In the genomic region with DNA sequence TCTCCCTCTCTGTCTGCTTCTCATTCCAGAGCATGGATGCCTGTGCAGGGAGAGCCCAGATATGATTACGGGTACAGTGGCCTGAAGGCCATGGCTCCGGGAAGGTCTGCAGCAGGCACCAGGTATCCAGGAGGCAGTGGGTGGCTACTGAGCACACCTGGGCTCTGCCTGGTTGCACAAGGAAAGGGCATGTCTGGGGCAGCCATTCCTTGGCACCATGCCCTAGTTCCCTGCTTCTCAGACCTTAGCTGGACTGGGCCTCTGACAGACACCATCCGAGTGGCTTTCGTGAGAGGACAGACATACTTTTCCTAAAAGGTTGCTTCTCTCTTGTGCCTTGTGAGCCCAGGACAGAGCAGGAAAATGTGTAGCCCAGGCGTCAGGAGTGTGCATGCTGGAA, we compare ENCODE assay signal across 16 mouse cellular contexts. TPM values are rescaled to one million over a fixed set of nuclear protein-coding genes. Genes with fewer than 3 reads are reported as not detected.
DNase-seq lines count a peak whose midpoint lies in the region; ATAC-seq and TF ChIP-seq lines count a peak whose summit lies in the region.
"Had no signal": no experiment of that assay in that cellular context is flagged by ENCODE, and none has a peak within 500 bp of the region (broad histone marks: within the 10 kb centered on the region; RNA-seq: fewer than 3 reads in every experiment).

No protein-coding gene starts in this region.

- no peak for TF ChIP-seq EP300 in stomach, postnatal 0 days (optimal IDR thresholded peaks at IDR 0.05)

- no peak overlapping the region for H3K4me3 ChIP-seq in limb, embryonic 11.5 days (ENCODE audit: low read depth, low read length)
- H3K4me3 ChIP-seq in limb, embryonic 10.5 days: no peak overlapping the region
- H3K4me3 ChIP-seq in stomach, postnatal 0 days (ENCODE audit: low read depth, low read length): no peak overlapping the region
- H3K4me3 ChIP-seq: erythroblast, embryonic 14.5 days; heart, embryonic 15.5 days; neural tube, embryonic 15.5 days had no signal

- DNase-seq in limb, embryonic 11.5 days (ENCODE audit: low spot score): no peak
- DNase-seq in limb, embryonic 10.5 days (ENCODE audit: low spot score): no peak
- peak; percentile 18 to 43 for DNase-seq in urinary bladder, postnatal 36 days (ENCODE audit: low spot score in 2 of 2)
- DNase-seq in urinary bladder, postnatal 4 days (ENCODE audit: low spot score in 2 of 2): no peak
- peak; percentile 81 to 86 for DNase-seq in kidney, postnatal 36 days
- DNase-seq in stomach, postnatal 0 days (ENCODE audit: low spot score): peak; percentile 63
- no peak for DNase-seq in B cell, adult 2 months
- no peak for DNase-seq in left cerebral cortex, adult 11 months (ENCODE audit: low spot score)
- DNase-seq: cerebellum, adult 2 months; liver; right cerebral cortex, postnatal 25 days had no signal

- H3K4me2 ChIP-seq in limb, embryonic 11.5 days (ENCODE audit: low read depth, severe bottlenecking): no peak overlapping the region
- no peak overlapping the region for H3K4me2 ChIP-seq in stomach, postnatal 0 days (replicated peaks; ENCODE audit: low read depth)
- H3K4me2 ChIP-seq: heart, embryonic 15.5 days; neural tube, embryonic 15.5 days had no signal

- no peaks in the 10 kb centered on the region for H3K9me3 ChIP-seq in limb, embryonic 11.5 days (ENCODE audit: control insufficient read depth, low read length)
- no peaks in the 10 kb centered on the region for H3K9me3 ChIP-seq in limb, embryonic 10.5 days (replicated peaks)
- no peaks in the 10 kb centered on the region for H3K9me3 ChIP-seq in stomach, postnatal 0 days (ENCODE audit: control insufficient read depth, low read length)
- H3K9me3 ChIP-seq: heart, embryonic 15.5 days; neural tube, embryonic 15.5 days had no signal

- peaks cover 8% of the 10 kb centered on the region; the same call in 1 of the 2 replicates for H3K4me1 ChIP-seq in limb, embryonic 11.5 days (ENCODE audit: control insufficient read depth, insufficient read depth, low read length)
- peaks cover 50% of the 10 kb centered on the region for H3K4me1 ChIP-seq in limb, embryonic 10.5 days
- peaks cover 2% of the 10 kb centered on the region; the same call in 1 of the 2 replicates for H3K4me1 ChIP-seq in stomach, postnatal 0 days (replicated peaks; ENCODE audit: control insufficient read depth, insufficient read depth)

- 0 out of 2 replicates have a peak overlapping the region, but pooled peaks have one; percentile 9 for H3K9ac ChIP-seq in limb, embryonic 11.5 days (ENCODE audit: low read length)
- H3K9ac ChIP-seq in stomach, postnatal 0 days (ENCODE audit: low read length): no peak overlapping the region
- H3K9ac ChIP-seq: heart, embryonic 15.5 days; neural tube, embryonic 15.5 days had no signal

- 86% methylated on average over 5 of the region's 5 CpGs for WGBS in limb, embryonic 11.5 days
- WGBS in limb, embryonic 10.5 days: 94% methylated on average over 5 of the region's 5 CpGs
- 56% methylated on average over 5 of the region's 5 CpGs for WGBS in stomach, postnatal 0 days

- no peaks in the 10 kb centered on the region for H3K36me3 ChIP-seq in limb, embryonic 11.5 days (ENCODE audit: control insufficient read depth, insufficient read depth, low read length)
- H3K36me3 ChIP-seq in limb, embryonic 10.5 days: 0 out of 2 replicates have a peak, but pooled peaks cover 4% of the 10 kb centered on the region
- no peaks in the 10 kb centered on the region for H3K36me3 ChIP-seq in stomach, postnatal 0 days (ENCODE audit: control insufficient read depth, insufficient read depth, low read length)
- H3K36me3 ChIP-seq: heart, embryonic 15.5 days; neural tube, embryonic 15.5 days had no signal

- no peak overlapping the region for H3K27ac ChIP-seq in limb, embryonic 11.5 days (replicated peaks; ENCODE audit: low read depth, low read length)
- H3K27ac ChIP-seq in limb, embryonic 10.5 days: no peak overlapping the region
- H3K27ac ChIP-seq in stomach, postnatal 0 days (replicated peaks): no peak overlapping the region
- H3K27ac ChIP-seq: heart, embryonic 15.5 days; neural tube, embryonic 15.5 days had no signal

- no peak for ATAC-seq in limb, embryonic 11.5 days (ENCODE audit: insufficient number of reproducible peaks, low FRiP score, low TSS enrichment, low read depth)
- no peak for ATAC-seq in stomach, postnatal 0 days (ENCODE audit: low FRiP score, low TSS enrichment)
- ATAC-seq: activated CD4-positive, CD25-positive, alpha-beta regulatory T cell, adult 4 months; hindbrain, embryonic 16.5 days had no signal

- TF ChIP-seq CTCF in stomach, postnatal 0 days (IDR thresholded peaks at IDR 0.05; ENCODE audit: low read depth): no peak

- no peaks in the 10 kb centered on the region for H3K27me3 ChIP-seq in limb, embryonic 11.5 days (ENCODE audit: control insufficient read depth, insufficient read depth, low read length)
- 0 out of 2 replicates have a peak, but pooled peaks cover 9% of the 10 kb centered on the region for H3K27me3 ChIP-seq in limb, embryonic 10.5 days (ENCODE audit: low read depth, poor library complexity, severe bottlenecking)
- no peaks in the 10 kb centered on the region for H3K27me3 ChIP-seq in stomach, postnatal 0 days (ENCODE audit: control insufficient read depth, insufficient read depth, low read length)
- H3K27me3 ChIP-seq: heart, embryonic 15.5 days; neural tube, embryonic 15.5 days had no signal

RNA-seq across cellular contexts. Expression of gene Ptges2, which starts 3.6 kb away (rescaled TPM):
- polyA plus RNA-seq in limb, embryonic 11.5 days (2014; fragmentation: Nextera tagmentation; extraction: Ambion mirVana): 29.0 and 32.3 TPM in 2 replicates
- polyA plus RNA-seq in limb, embryonic 10.5 days (2016; fragmentation: Nextera tagmentation; extraction: Ambion mirVana): 32.7 and 37.0 TPM in 2 replicates
- 31.6 and 33.0 TPM in 2 replicates for polyA plus RNA-seq in stomach, postnatal 0 days (2015; fragmentation: Nextera tagmentation; extraction: Ambion mirVana)

RNA-seq across cellular contexts. Expression of gene Lcn2, which starts 4.0 kb away (rescaled TPM):
- 0.35 TPM in 1 of 2 replicates, not detected in the other for polyA plus RNA-seq in limb, embryonic 11.5 days (2014; fragmentation: Nextera tagmentation; extraction: Ambion mirVana)
- not detected in 2 replicates for polyA plus RNA-seq in limb, embryonic 10.5 days (2016; fragmentation: Nextera tagmentation; extraction: Ambion mirVana)
- 1.8 TPM in 2 replicates for polyA plus RNA-seq in stomach, postnatal 0 days (2015; fragmentation: Nextera tagmentation; extraction: Ambion mirVana)
- polyA plus RNA-seq: activated CD4-positive, CD25-positive, alpha-beta regulatory T cell, adult 4 months had no signal

RNA-seq across cellular contexts. Expression of gene 1110008P14Rik, which starts 10.3 kb away (rescaled TPM):
- polyA plus RNA-seq in limb, embryonic 11.5 days (2014; fragmentation: Nextera tagmentation; extraction: Ambion mirVana): 39.4 and 44.4 TPM in 2 replicates
- polyA plus RNA-seq in limb, embryonic 10.5 days (2016; fragmentation: Nextera tagmentation; extraction: Ambion mirVana): 36.3 and 37.0 TPM in 2 replicates
- polyA plus RNA-seq in stomach, postnatal 0 days (2015; fragmentation: Nextera tagmentation; extraction: Ambion mirVana): 85.0 and 90.1 TPM in 2 replicates

RNA-seq across cellular contexts. Expression of gene Dnm1, which starts 38.9 kb away (rescaled TPM):
- 36.1 and 39.9 TPM in 2 replicates for polyA plus RNA-seq in limb, embryonic 11.5 days (2014; fragmentation: Nextera tagmentation; extraction: Ambion mirVana)
- polyA plus RNA-seq in limb, embryonic 10.5 days (2016; fragmentation: Nextera tagmentation; extraction: Ambion mirVana): 27.1 and 33.6 TPM in 2 replicates
- polyA plus RNA-seq in stomach, postnatal 0 days (2015; fragmentation: Nextera tagmentation; extraction: Ambion mirVana): 5.6 and 6.2 TPM in 2 replicates
- polyA plus RNA-seq: activated CD4-positive, CD25-positive, alpha-beta regulatory T cell, adult 4 months had no signal

RNA-seq across cellular contexts. Expression of gene Ciz1, which starts 39.9 kb away (rescaled TPM):
- polyA plus RNA-seq in limb, embryonic 11.5 days (2014; fragmentation: Nextera tagmentation; extraction: Ambion mirVana): 52.2 and 67.8 TPM in 2 replicates
- polyA plus RNA-seq in limb, embryonic 10.5 days (2016; fragmentation: Nextera tagmentation; extraction: Ambion mirVana): 61.3 and 74.8 TPM in 2 replicates
- polyA plus RNA-seq in stomach, postnatal 0 days (2015; fragmentation: Nextera tagmentation; extraction: Ambion mirVana): 14.0 and 16.1 TPM in 2 replicates

Comparison
In these comparisons a context has a peak if more than half of its experiments do, and no peak if none do; other contexts are left out.
1. DNase-seq: peak in urinary bladder, postnatal 36 days (2 of 2), kidney, postnatal 36 days (2 of 2) and stomach, postnatal 0 days (single experiment); none in limb, embryonic 11.5 days (single experiment), limb, embryonic 10.5 days (single experiment), urinary bladder, postnatal 4 days (0 of 2), B cell, adult 2 months (0 of 2) and left cerebral cortex, adult 11 months (single experiment).